Mouse (Mus musculus): Measurements from ENCODE around the gene Rpf2.
A peak's percentile ranks its signal among the peaks of the same experiment; 100 is the strongest.

The Rpf2 gene

DNA sequence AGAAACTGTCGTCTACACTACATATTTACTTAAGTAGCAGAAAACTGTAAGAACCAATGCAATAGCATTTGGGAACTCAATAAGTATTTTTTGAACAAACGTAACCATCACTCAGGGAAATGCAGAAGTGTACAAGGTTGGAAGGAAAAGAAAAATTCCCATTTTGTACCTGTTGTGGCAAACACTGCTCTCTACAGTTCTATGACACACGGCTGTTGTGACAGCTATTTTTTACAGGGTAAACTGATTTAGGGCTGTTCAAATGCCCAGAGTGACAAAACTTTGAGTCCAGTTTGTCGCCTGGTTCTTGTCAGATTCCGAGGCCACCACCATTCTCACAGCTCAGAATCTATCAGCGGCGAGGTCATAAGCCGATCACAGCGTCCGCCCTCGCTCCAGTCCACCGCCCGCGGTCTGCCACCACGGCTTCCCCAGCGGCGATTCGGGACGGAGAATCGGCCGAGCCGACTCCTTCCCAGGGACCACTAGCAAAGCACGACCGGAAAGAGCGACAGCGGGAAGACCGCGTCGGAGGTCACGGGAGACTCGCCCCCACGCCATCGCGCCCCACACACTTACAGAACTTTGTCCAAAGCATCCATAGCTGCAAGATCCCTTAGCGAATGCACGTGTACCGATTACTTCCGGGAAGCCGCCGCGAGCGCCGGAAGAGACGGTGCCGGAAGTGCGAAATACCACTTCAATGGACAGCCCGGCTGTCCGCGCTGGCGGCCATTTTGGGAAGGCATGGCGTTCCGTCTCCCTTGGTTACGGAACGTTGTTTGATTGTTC, at the start of gene Rpf2:
Rpf2 (minus strand) TSS at position 663 of the 792 bp plus-strand sequence.
- DNase-seq: peak; percentile 86 to 91

DNA sequence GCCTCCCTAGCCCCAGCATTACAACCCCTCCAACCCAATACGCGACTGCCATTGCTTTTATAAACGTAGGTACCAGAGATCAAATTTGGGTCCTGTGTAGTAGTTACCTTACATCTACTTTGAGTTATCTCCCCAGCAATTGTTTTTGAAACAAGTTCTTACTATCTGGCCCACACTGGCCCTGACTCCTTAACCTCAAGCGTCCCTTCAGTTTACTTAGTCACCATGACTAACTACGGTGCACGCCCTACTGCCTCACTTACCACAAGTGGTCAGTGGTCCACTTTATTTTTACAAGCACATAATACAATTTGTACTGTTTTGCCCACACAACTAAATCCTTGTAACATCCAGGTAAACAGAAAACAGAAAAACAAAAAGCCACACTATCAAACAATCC, 45.8 kb upstream of the Rpf2 start:
- DNase-seq: no peak

DNA sequence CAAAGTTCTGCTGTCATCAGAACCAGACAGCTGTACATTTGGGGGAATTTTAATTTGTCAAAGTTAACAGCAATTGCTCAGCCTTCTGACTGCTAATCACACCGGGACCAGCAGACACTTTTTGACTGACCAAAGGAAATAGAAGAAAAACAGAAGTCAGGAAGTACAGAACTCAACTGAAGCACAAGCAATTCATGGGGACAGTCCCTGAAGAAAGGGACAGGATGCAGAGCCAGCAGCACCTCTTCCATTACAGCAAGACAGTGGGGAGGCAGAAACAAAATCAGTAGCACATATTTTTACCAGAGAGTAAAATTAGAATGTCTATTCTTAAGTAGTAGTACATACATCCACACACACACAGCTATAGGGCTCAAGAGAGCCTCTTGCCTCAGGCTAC, 39.9 kb upstream of the Rpf2 start:
- DNase-seq: no peak

DNA sequence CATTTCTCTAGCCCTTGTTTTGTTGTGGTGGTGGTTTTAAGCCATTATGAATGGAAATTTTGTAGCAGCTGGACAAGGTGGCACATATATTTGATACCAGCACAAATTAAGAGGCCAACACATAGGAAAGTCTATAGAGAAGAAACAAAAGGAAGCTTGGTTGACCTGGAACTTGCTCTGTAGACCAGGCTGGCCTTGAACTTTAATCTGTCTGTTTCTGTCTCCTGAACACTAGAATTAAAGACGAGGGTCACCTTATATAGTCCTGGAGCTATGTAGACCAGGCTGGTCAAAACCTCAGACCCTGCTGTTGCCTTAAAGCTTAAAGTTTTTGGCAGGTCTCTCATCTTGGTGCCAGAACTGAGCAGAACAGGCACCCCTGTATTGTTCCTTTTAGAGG, 38.7 kb upstream of the Rpf2 start:
- DNase-seq: no peak

DNA sequence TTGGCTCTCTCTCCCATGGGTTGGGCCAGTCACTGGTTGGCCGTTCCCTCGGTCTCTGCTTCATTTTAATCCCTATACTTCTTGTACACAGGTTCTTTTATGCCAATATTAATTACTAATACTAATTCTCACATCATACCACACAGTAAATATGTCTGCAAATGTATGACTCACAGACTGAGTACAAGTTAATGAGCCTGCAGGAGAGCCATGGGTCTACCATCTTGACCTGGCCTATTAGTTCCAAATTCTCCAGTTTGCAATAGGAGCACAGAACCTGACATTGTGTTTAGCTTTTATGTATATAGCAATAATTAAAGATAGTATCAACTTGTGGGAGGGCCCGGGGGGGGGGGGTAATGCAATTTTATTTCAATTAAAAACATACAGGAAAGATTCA, 38.2 kb upstream of the Rpf2 start:
- DNase-seq: no peak

DNA sequence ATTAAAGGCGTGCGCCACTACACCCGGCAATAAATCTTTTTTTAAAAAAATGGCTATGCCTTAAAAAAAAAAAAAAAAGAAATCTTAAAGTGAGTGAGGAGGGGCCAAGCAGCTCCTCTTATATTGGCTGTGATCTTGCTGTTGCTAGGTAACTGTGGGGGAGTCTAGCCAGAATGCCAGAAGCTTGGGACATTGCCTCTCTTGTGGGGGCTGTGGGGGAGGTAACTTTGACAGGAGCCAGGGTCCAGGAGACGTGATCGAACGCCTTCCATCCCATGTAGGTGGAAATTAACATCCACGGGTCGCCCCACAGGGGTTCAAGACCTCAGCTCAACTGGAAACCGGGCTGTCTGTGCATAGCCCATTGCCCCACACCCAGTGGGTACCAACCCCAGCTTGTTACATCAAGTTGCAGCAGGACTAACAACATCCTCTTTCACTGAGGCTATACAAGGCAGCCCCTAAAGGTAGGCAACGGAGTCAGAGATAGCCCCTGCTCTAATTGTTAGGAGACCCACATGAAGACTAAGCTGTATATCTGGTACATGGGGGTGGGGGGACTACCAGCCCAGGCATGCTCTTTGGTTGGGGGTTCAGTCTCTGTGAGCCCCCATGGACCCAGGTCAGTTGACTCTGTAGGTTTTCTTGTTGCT, 37.5 kb upstream of the Rpf2 start:
- DNase-seq: no peak

DNA sequence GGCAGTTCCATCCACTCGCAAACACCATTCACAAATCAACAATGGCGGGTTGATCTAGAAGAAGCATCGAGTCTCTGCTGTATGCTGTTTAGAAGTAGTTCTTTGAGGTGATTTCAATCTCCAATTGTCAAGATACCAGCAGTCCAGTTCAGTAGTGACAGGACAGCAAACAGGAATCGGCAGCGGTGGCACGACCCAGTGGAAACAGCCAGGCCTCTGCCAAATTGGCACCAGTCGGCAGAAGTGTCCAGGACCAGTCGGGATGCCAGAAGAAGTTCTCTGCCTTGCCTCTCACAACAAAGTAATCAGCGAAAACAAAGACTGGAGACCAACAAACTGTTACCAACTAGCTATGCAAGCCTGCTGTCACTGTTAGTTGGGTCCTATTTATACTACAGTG, 36.8 kb upstream of the Rpf2 start:
- no peak for DNase-seq

DNA sequence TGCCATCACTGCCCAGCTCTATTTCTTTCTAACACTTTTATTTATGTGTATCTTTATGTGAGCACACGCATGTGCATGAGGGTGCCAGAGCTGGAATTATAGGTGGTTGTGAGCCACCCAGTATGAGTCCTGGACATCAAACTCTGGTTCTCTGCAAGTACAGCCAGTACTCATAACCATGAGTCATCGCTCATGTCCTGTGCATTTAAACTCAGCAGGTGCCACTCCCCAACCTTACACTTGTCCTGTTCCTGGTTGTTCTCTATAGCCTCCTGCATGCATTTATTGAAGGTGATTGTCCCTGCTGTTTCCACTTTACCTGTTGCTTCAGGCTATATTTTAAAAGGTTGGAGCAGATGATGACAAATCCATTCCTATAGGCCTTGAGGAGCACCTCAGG, 34.7 kb upstream of the Rpf2 start:
- DNase-seq: no peak

DNA sequence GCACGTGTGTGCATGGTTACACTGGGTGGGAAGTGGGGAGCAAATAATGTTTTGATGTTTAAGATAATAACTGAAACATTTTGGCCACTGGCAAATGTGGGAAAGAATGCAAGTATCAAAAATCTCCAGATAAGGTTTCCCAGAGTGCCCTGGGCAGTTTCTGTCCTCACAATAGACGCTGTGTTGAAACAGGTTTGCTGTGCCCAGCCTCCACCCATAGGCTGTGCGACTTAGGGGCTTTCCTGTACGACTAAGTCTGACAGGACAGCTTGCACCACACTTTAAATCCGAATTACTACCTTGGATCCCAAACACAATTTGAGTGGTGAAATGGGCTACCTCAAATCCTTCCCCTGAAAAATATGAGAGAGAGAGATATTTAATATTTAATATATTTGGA, 31.5 kb upstream of the Rpf2 start:
- no peak for DNase-seq

DNA sequence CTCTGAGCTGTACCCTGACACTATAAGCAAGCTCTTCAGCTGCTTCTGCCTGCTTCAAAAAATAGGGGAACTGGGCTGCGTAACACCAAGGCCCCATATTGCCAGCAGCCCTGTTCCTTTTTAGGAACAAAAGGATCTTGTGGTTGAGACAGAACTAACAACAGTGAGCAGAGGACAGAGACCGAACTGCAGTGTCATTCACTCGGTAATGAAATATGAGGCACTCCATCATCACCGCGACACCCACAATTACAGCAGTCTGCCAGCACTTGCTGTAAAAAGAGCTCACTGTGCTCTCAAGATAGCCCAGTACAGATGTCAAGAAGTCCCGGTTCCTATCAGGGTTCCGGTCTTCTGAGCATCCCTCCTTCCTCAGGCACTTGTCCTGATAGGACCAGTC, 29.2 kb upstream of the Rpf2 start:
- no peak for DNase-seq

DNA sequence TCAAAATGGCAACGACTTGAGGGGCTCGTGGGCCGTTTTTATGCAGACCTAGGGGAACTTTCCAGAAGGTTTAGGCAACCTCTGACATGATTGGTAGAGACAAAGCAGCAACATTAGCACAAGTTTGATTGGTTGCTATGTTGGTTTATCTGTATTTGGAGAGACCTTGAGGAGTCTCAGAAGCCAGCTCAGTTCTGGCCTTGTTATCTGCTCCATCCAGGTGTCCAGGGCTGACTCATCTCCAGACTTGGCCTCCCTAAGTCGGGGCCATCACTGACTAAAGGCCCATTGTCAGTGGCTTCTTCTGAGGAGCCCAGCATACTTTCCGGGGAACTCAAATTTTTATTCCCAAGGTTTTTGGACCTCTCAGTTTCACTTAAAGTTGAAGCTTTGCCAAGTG, 27.1 kb upstream of the Rpf2 start:
- no peak for DNase-seq

DNA sequence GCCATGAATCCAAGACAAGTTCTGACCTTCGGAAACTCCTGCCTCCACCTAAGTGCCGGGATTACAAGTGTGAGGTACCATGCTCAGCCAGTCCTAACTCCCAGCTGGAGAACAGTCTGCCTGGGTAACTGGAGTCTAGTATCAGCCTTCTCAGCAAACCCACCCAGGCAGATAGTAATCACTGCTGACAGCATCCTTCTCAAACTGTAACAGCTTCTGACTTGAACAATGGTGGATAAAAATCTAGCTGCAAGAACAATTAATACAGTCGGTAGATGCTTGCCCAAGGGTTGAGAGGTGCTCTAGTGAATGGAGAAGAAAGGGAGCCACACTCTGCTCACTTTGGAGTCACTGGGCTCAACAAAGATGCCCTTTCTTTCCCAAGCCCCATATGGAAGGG, 24.4 kb upstream of the Rpf2 start:
- no peak for DNase-seq

DNA sequence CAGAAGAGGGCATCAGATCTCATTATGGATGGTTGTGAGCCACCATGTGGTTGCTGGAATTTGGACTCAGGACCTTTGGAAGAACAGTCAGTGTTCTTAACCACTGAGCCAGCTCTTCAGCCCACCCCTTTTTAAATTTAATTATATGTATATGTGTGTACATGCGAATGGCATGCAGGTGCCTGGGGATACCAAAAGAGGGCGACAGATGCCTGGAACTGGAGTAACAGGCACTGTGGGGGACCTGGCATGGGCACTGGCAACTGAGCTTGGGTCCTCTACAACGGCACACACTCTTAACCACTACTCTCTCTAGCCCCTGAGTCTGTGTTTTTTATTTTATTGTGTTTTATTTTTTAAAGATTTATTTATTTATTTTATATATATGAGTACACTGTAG, 18.1 kb upstream of the Rpf2 start:
- no peak for DNase-seq

DNA sequence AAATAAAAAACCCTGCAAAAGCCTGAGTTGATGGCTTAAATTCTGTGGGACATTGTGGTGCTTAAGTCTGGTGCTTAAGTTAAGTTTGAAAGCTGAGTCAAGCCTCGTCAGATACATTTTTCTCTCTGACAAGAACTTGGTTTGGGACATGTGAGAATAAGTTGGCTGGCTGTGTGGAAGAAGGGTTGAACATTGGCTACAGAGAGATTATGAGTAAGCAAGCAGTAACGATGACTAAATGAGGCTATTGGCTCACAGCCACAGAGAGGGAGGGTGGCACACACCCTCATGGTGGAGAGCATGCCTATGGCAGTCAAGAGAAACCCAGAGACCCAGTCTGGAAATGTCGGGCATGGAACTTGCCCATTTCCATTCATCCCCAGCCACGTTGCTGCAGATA, 16.9 kb upstream of the Rpf2 start:
- DNase-seq: peak; percentile 72 to 75

DNA sequence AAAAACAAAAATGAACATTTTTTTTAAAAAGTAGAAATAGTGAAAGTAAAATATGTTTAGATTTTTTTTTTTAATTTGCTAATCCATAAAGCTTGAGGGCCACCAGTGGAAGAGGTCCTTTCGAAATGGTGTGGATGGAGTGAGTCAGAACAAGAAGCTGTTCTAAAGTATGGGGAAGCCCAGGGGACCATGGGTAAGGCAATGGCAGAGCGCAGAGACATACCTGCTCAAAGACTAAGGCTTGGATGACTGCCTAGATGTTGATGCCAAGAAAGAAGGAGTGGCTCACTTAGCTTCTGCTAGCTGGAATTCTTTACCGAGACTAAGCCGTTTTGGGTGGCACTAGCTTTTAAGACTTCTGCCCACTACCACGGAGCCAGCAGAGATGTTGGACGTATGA, 15.4 kb upstream of the Rpf2 start:
- DNase-seq: no peak

DNA sequence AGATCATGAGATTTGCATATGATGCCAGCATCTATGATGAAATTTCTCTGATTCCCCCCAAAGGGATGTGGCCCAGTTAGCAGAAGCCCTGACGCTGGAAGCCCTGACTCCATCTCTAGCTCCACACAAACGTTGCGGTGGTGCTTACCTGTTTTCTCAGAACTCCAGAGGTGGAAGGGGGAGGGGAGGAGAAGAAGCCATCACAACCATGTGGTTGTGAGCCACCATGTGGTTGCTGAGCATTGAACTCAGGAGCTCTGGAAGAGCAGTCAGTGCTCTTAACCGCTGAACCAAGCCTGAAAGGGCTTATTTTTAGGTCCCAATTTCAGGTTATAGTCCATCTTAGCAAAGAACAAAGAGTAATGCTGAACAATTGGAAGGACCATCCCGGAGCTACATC, 13.5 kb upstream of the Rpf2 start:
- no peak for DNase-seq

DNA sequence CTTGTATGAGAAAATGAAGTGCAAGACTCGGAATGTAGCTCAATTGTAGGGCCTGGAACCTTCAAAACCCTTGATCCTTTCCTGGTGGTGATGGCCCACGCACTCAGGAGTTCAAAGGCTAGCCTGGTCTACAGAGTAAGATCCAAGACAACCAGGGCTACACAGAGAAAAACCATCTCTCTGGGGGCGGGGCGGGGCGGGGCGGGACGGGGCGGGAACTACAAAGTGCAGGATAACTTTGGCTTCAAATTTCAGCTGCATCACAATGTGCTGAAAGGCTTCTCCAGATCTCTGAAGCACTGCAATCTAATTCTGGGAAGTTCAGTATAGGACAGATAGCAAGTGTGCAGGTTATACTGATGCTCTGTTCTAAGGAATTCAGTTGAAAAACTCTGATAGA, 12.7 kb upstream of the Rpf2 start:
- no peak for DNase-seq

DNA sequence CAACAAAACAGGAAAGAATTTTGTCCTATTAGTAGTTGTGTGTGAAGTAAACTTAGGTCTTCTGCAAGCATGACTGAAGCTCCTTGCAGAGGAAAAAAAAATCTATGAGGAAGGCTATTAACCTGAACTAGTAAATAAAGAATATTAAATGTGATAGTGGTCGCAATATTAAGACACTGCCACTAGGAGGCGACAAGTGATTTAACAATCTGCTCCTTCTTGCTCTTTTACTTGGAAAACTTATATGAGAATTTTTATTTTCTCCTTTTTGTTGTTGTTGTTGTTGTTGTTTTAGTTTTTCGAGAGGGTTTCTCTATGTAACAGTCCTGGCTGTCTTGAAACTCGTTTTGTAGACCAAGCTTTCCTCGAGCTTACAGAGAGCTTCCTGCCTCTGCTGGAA, 12.1 kb upstream of the Rpf2 start:
- DNase-seq: peak; percentile 64 to 66

DNA sequence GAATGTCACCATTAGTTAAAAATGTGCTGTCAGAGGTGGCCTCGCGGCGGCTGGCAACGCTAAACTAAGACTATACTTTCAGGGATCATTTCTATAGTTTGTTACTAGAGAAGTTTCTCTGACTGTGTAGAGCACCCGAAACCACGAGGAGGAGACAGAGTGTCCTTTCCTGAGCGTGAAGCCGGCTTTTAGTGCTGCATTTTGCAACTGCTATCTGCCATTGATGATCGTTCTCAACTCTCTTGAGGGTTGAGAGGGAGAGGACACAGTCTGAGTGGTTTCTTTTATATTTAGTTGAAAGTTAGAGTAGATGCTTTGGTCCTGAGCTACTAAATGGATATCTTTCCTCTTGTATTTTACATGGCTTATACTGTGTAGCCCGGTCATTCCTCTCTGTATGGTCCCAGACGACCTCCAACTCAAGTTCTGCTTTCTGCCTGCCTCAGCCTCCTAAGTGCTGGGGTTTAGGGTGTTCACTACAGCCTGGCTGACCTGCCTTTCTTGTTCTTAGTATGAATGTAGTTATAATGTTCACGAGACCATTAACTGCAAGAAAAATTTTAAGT, 11.6 kb upstream of the Rpf2 start:
- peak; percentile 69 to 70 for DNase-seq

DNA sequence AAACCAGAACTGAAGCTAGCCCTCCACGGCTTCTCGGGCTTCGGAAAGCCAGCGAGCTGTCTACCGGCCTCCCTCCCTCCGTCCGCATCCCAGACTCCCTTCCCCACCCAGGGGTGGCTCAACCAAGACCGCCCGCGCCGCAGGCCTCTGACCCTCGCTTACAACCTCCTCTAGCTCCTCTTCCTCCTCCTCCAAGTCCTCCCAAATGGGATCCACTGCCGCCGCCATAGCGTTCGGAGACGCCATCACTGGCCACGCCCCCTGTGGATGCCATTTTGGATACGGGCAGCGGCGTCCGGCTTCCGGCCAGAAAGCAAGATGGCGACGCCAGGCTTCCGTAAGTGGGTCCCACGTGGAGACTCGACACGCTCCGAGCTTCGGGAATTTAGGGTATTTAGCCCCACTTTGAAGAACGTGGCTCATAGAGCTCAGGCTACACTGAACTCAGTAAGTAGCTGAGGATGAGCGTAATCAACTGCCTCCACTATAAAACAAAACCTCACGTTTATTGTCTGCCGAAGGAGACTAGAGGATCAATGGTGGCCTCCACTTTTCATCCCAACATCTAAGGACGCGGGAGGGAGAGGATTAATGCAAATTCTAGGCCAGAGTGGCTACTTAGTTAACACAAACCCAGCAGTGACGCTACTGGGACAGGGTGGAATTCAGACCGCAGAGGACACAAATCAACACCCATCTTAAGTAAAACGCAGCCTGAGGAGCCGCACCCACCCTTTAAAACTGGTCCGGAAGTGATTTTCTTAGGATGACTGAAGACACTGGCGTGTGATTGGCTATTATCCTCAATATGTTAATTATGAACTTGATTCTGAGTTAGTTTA, 10.8 kb upstream of the Rpf2 start, which contains the start of gene Gtf3c6:
Gtf3c6 (minus strand) TSS at position 695 of the 842 bp plus-strand sequence.
- peak; percentile 94 to 96 for DNase-seq

DNA sequence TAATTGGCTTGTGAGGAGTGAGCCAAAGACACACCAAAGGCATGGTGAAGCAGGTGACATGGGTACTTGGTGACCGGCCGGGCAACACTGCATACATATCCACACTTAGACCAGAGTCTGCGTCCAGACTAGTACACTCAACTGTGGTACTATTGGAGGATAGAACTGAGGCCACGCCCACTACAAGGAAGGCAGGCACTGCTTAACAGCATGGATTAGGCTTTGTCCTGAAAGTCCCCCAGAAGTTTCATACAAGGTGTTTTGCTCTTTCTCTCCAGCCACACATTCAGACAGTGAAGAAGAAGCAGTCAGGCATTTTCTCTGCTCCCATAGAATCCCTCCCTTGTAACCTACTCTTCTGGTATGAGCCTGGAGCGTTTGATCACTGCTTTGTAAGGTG, 9.9 kb upstream of the Rpf2 start:
- peak; percentile 77 to 79 for DNase-seq

DNA sequence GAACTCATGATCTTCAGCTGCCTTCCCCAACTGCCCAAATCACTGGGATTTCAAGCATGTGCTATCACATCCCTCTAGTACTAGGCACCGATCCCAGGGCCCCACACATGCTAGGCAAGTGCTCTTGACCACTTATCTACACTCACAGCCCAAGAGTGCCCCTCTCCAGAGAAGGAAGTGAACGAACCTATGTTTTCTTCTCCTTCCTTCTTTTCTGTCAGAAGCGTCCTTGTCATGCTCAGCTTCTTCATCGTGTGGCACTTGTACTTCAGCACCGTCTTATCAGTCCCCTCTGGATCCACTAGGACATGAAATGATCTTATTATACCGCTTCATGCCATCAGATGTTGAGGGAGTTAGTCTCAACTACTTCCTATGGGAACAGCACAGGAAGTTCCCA, 4.1 kb upstream of the Rpf2 start:
- DNase-seq: no peak

DNA sequence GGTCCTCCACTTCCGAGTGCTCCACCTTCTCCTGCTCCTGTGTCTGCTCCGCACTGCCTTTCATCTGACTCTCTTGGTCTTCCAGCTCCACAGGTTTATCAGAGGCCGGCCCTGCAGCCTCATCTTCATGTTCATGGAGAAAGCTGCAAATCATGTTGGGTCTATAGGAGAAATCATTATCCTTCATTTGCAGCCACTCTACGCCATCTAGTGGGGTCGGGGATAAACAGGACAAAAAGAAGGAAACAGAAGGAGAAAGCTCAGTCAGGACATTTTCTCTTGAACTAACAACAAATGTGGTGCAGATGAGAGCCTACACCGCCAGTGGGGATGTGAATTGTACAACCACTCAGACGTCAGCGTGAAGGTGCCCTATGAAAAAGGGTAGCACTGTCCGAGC, 2.8 kb upstream of the Rpf2 start:
- DNase-seq: peak in 1 of 2 experiments; percentile 16

Measured in kidney, postnatal 36 days (tissue).